Mouse (Mus musculus) adrenal gland, adult 18-20 months (tissue): ENCODE results near the gene Hnrnpul2. TPM values are rescaled to one million over a fixed set of nuclear protein-coding genes. Genes with fewer than 3 reads are reported as not detected.

Source experiments
- DNase-seq, 2 experiments: peaks; one replicate each; pipeline ENCODE4 v3.0.0; 2021 to 2022; ENCODE audit warnings: low spot score in 2 of 2
- long read RNA-seq, 2 experiments: library from polyadenylated mRNA; stranded (forward); transcript quantifications; one replicate each; pipeline ENCODE4 v2.0.0; 2021
- total RNA-seq, 2 experiments: library from RNA; stranded (reverse); gene quantifications; 1 replicate in 1 of 2; 2 replicates in 1 of 2; pipeline ENCODE4 v1.2.3; 2021

The Hnrnpul2 gene
- 10 to 100 TPM; 62.6 to 72.1 TPM for total RNA-seq
- long read RNA-seq, experiment 1, full-length matches to known transcripts: 2 of 4 reads
- long read RNA-seq, experiment 1, partial matches to known transcripts: 1 of 4 reads
- long read RNA-seq, experiment 1, other reads (novel, unspliced or antisense): 1 of 4 reads
- long read RNA-seq, experiment 2, partial matches to known transcripts: 16 of 16 reads
- long read RNA-seq, experiment 2, other reads (novel, unspliced or antisense): 0 of 16 reads

DNA sequence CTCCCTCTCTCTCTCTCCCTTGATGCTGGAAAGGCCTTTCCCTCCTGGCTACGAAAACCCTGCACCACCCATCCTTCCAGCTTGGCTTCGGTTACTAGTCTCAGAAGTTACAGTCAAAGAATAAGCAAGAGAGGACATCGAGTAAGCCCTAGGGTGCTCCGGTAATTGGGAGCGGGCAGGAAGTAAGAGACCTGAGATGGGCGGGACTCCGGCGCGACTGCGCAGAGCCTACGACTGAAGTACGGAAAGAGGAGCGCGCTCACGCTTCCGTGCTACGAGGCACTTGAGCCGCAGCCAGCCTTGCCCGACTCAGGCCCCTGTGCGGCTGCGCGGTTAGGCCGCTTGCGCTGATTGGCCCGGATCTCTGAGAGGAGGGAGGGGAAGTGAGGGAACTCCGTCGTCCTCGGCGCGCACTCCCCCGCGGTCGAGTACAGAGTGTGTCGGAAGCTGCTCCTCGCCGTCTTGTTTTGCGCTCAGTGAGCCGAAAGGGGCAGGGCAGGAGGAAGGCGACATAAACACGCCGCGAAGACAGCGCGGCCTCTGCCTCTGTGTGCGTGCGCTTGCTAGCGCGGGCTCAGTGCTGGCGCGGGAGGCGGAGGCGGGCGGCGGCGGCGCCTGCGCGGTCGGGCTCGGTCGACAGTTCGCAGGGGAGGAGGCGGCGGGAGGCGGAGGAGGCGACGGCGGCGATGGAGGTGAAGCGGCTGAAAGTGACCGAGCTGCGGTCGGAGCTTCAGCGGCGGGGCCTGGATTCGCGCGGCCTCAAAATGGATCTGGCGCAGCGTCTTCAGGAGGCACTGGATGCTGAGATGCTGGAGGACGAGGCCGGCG lies at the start of gene Hnrnpul2:
Hnrnpul2 (plus strand) TSS at position 415 of the 828 bp plus-strand sequence.
- peak; percentile 93 to 95 for DNase-seq

DNA sequence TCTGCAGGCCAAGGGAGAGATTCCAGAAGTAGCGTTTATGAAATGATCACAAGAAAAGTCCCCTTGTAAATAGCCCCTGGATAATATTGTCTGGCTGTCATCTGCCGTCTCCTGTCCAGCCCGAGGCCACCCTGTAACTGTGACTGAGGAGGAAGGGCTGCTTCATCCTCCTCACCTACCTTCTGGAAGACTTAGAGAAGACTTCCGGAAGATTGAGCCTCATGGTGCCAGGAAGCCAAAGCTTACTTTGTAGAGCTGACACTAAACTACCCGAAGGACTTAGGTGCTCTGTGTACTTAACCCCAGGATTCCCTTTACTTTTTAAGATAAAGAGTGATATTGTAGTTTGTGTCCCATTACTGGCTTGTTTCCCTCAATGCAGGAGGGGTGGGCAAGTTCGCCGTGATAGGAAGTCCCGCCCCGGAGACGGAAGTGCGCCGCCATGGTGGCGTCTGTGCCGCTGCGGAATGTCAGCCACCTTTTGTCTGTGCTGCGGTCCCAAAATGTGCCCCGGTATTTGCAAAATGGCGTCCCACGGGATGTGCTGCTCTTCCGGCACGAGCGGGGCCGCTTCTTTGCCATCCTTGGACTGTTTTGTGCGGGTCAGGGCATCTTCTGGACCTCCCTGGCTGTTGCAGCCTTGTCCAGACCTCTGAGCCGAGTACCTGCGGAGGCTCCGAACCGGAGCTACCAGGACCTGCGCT lies 49.1 kb upstream of the Hnrnpul2 start, which contains the start of gene Tmem223:
Tmem223 (plus strand) TSS at position 430 of the 704 bp plus-strand sequence.
- DNase-seq: peak; percentile 76 to 77

DNA sequence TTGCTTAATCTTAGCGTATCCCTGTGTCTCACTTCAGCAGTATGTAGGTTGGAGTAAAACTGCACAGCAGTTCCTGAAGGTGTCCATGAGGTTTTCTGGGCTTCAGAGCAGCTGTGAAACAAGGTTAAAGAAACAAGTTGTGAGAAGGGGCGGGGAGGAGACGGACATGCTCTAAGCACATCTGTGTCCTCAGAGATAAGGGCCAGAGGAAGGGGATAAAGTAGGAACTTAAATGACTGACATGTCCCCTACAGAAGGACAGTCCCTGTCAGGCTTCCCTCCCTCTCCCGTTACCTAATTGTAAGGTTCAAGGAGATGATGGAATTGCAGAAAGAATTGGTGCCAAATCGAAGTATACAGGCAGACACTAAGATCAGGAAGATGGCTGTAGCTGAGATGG lies 46.8 kb upstream of the Hnrnpul2 start:
- DNase-seq: no peak

DNA sequence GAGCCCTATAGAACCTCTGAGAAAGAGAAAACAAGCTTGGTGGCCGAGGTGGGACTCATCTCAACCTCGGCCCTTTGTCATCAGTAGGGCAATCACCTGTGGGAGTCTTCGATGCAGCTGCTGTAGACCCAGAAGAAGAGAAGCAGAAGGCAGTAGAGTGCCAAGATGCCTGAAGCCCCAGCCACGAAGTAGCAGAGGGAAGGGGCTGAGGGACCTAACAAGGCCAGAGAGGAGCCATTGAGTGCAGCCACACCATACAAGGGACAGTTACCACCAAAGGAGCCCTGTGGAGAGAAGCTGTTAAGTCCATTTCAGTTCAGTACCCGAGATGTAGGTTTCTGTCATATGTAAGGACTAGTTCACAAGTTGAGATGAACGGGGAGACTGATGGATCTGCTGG lies 46.4 kb upstream of the Hnrnpul2 start:
- DNase-seq: no peak

DNA sequence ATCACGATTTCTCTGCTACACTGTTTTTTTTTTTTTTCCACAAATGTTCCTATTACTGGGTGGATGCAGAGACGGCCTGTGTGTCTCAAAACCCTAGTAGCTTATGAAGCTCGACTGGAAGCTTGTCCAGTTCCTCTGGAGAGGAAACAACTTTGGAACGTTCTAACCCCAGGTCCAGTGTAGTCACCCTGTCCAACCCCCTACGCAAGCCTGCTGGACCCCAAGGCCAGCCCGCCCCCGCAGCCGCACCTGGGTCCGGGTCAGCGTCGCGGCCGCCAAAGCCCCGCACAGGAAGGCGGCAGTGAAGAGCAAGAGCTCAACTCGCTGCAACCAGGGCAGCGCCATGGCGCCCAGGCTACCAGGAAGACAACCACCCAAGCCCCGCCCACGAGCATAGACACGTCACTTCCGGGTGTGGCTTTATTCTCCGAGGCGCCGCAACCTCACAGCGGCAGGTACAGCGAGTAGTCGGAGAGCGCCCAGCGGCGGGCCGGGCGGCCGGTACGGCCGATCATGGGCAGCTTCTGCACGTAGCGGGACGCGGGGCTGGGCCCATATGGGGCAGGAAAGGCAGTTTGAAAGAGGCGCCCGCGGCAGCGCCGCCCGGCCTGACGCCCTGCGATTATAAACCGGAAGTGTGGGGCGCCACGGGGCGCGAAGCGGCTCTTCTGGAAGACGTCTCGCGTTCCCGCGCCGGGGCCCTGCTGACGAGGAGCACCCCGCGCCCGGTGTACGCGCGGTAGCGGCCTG lies 45.5 kb upstream of the Hnrnpul2 start, which contains the start of gene Tmem179b:
Tmem179b (minus strand) TSS at position 382 of the 750 bp plus-strand sequence.
- DNase-seq: peak; percentile 96 to 98

DNA sequence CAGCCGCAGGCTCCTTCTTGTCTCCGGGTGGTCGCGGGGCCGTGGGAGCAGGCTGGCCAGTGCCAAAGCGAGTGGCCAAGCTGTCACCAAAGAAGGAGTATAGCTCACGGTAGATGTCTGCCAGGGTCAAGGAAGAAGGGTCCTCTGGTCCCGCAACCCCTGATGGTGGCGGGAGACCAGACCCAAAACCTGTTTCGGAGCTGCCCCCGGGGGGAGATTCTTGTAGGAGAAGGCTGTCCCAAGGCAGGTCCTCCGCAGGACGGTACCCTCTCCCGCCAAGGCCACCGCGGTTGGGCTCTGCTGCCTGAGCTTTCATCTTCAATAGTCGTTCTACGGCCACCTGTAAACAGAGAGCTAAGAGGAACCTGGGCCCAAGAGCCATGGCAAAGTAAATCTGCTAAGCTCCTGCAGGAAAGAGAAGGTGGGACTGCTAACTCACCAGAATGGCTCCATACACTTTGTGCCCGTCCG lies 44.8 kb upstream of the Hnrnpul2 start:
- DNase-seq: no peak

DNA sequence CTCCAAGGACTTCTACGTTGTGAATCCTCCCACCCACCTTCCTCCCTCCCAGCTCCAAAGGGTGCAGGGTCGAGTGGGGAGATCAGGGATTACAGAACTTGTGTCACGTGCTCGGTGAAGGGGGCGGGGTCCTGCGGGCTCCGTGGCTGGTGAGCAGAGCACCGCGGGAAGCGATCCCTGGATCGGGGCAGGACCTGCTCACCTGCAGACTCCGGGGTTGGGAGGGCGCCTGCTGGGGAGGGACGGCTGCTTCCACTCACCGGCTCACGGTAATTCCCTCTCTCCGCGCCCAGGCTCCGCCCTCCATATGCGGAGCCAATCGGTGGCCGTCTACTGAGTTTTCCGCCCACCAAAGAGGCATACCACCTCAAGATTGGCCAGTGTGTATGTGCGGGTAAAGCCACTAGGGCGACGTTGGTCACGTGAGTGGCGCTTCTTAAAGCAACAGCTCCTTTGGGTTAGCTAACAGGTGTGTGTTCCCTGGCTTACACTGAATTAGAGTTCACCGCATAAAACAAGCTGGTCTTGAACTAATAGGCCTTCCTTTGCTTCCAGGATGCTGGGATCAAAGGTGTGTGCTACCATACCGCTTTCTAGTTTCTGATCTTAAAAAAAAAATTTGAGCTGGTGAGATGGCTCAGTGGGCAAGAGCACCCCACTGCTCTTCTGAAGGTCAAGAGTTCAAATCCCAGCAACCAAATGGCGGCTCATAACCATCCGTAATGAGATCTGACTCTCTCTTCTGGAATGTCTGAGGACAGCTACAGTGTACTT lies 33.6 kb upstream of the Hnrnpul2 start, which contains the start of gene Taf6l:
Taf6l (minus strand) TSS at position 410 of the 774 bp plus-strand sequence.
- DNase-seq: peak; percentile 73 to 82

DNA sequence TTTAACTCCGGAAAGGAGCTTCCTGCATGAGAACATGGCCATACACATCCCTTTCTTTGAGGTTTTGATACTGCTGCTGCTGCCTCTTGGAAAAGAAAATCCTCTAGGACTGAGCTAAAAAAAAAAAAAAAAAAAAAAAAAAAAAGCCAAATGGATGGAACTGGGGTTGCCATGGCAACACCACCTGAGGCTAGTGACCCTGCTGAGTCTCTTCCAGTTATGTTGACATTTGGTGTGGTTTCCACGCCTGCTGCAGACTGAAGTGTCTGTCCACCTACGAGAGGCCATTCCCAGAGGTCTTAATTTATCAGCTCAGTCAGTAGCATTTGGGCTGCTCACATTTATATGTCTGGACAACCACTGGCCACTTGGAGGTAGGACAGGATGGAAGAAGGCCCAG lies 31.3 kb upstream of the Hnrnpul2 start:
- DNase-seq: no peak

DNA sequence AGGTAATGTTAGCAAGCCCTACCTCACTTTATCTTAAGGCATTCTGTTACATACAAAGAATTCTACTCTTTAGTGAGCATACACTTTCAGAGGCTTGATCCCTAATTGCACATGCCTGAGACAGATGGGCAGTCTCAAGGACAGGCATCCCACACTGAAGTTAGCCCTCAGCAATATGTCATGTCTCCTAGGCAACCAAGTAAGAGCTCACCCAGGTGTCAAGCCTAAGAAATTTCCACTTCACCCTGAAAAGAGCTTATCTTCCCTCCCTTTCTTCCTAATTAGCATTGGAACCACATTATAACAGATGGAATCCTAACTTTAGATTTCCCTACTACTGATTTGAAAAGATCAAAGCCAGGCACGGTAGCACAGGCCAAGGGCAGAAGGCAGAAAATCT lies 30.6 kb upstream of the Hnrnpul2 start:
- no peak for DNase-seq

DNA sequence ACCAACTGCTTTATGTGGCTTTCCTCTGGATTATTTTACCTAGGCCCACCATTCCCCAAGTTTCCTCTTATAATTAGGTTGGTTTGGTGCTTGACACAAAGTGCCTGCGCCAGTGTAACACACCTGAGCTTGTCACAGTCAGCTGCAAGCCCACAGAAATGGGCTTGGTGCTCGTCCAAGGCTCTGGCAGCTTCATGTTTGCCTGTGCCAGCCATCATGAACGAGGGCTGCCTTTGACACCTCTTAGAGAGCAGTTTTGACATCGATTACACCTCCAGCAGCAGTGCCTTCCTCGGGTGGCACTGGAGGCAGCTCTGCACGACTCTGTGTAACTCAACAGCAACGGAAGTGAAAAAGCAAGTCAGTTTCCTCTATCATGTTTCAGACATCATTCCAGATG lies 29.6 kb upstream of the Hnrnpul2 start:
- no peak for DNase-seq

DNA sequence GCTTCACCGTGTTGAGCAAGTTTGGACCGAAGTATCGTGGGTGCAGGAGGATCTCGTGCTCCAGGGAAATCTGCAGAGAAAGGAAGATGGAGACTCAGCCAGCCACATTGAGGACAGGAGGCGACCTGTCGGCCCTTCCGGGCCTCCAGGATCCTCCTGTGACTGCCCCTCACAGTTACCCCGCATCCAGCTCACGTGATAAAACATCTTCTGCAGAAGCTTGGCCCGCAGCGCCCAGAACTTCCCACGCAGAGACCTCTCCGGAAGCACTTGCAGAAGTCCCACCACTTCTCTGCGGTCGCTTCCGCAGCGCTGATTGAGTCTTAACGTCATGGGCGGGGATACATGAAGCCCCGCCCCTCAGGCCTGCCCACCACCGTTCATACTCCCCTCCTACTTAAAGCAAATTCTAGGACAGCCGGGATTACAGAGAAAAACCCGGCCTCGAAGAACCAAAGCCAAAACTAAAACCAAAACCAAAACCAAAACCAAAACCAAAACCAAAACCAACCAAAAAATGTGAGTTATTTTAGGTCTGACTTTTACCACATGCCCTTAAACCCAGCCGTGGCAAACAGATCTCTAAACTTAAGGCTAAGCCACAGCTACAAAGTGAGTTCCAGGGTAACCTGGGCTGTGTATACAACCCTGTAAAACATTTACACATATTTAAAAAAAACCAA lies 21.4 kb upstream of the Hnrnpul2 start, which contains the start of gene Polr2g:
Polr2g (minus strand) TSS at position 314 of the 683 bp plus-strand sequence.
- peak; percentile 83 to 86 for DNase-seq

DNA sequence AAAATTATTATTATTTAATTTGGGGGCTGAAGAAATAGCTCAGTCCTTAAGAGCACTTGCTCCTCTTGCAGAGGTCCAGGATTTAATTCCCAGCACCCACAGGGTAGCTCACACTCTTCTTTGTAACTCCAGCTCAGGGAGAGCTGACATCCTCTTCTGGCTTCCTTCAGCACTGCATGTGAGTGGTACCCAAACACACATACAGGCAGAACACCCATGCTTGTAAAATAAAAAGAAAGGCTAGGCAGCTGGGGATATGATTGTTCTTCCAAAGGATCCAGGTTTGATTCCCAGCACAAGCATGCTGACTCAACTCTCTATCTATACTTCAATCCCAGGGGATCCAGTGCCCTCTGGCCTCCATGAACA lies 20.9 kb upstream of the Hnrnpul2 start:
- no peak for DNase-seq

DNA sequence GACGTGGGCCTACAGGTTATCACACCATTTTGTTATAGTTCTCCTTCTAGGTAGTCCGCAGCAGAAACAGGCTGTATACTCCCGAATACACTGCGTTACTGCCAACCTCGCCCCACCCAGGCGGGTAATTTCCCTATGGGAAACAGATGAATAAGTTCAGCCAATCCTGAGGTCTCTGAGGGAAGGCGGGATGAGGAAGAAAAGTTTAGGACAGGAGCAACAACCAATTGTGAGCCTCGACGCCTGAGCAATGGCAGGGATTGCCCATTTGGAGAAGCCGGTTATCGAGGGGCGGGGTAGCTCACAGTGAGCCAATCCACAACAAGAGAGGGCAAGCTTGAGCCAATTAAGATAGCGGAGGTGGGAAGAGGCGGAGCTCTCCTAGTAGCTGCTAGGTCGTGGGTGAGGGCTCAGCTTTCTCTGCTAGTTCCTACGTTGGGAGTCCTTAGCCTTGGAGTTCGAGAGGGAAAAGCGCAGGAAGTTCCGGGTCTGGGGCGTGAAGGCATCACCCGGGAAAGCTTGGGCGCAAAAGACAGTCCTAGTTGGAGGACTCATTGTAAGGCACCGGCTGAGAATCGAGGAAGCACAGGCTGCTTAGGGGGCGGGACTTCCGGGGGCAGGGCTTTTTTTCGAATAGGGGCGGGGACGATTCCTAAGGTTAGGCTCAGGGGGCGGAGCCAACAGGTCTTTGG lies 17.5 kb upstream of the Hnrnpul2 start, which contains the start of gene Zbtb3:
Zbtb3 (plus strand) TSS at position 426 of the 692 bp plus-strand sequence.
- DNase-seq: peak; percentile 74 to 79

DNA sequence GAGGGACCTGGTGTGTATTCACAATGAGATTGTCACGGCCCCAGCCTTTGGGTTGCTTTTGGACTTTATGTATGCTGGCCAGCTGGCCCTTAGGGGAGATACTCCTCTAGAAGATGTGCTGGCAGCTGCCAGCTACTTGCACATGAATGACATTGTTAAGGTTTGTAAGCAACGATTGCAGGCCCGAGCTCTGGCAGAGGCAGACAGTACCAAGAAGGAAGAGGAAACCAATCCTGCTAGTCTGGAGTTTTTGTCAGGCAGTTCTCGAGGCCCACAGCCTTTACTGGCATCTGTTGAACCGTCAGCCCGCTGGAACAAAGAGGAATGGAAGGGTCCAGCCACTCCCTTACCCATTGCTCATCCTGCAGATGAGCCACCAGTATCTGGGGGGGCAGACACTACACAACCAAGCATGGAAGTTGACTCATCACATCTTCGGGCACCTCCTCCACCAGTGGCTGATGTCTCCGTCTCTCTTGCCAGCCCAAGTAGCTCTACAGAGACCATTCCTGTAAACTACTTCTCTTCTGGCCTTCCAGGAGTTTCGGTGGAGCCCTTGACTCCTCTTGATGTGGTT lies 16.5 kb upstream of the Hnrnpul2 start:
- DNase-seq: no peak

DNA sequence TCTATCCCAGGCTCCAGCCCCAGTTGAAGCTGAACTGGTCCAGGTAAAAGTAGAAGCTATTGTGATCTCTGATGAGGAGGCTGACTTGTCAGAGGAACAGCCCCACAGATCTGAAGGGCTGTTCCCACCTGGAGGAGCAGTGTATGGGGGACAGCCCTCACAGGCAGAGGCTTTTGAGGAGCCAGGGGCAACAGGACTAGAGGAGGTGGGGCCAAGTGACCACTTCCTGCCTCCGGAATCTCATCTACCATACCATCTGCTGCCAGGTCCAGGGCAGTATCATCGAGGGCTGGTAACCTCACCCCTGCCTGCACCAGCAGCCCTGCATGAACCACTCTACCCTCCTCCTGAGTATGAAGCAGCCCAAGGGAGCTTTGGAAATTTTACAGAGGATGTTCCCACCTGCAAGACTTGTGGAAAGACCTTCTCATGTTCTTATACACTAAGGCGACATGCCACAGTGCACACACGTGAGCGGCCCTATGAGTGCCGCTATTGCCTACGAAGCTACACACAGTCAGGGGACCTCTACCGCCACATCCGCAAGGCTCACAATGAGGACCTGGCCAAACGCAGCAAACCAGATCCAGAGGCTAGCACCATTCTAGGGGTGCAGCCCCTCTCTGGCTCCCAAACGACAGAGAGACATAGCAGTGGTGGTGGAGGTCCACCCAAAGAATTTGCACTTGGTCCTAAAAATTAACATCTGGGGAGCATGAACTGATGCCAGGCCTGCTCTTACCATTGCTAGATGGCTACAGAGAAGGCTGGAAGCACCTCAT lies 15.7 kb upstream of the Hnrnpul2 start:
- DNase-seq: no peak

DNA sequence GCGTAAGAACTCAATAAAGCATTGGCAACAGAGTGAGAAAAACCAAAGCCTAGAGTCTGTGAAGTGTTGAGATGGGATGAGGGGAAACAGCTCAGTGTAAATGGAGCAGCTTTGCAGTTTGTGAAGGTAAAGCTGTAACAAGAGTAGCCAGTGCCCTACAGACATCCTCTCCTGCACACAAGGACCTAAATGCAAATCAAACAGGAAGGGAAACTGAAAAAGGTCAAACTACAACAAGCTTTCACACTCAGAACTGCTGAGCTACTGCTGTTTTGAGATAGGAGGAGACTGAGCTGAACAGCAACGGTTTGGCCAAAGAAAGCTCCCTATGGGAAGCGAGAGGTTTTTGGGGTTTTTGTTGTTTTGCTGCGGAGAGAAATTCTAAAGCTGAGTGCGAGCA lies 13.0 kb upstream of the Hnrnpul2 start:
- DNase-seq: no peak

DNA sequence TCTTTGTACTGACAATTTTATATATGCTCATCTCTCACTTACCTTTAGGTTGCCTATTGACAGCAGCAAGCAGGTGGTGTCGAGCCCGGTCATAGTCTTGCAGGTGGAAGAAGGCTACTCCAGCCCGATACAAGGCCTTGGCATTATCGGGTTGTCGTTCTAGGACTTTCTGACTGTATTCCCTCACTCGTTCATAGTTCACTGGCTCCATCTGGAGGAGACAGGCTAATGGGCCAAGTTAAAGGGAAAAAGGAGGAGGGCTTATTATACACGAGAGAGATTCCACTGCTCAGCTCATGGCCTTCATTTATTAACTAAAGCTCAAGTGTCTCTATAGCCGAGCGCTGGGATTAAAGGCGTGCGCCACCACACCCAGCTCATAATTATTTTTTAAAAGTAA lies 4.0 kb upstream of the Hnrnpul2 start:
- no peak for DNase-seq
